9 mouse cellular contexts compared by ENCODE assay signal in genomic region chr5:146303470-146303869, GRCm38 (mm10).
DNase-seq lines count a peak whose midpoint lies in the region; ATAC-seq lines count a peak whose summit lies in the region.
"Had no signal": no experiment of that assay in that cellular context is flagged by ENCODE, and none has a peak within 500 bp of the region (broad histone marks: within the 10 kb centered on the region; RNA-seq: fewer than 3 reads in every experiment).

No protein-coding gene starts in this region.

- H3K4me2 ChIP-seq in hindbrain, embryonic 13.5 days, result no peak overlapping the region
- H3K4me2 ChIP-seq in embryonic facial prominence, embryonic 14.5 days (ENCODE audit: low read depth, low read length), result no peak overlapping the region

- no peak overlapping the region for H3K9ac ChIP-seq in hindbrain, embryonic 13.5 days
- H3K9ac ChIP-seq in embryonic facial prominence, embryonic 14.5 days (ENCODE audit: low read depth, low read length), result no peak overlapping the region

- peak; percentile 52 for DNase-seq in hindbrain, embryonic 10.5 days (ENCODE audit: low spot score)
- DNase-seq in adrenal gland, postnatal 25 days, result peak; percentile 68
- DNase-seq in embryonic facial prominence, embryonic 14.5 days (ENCODE audit: low spot score), result peak; percentile 21
- DNase-seq in heart, postnatal 36 days, result peak; percentile 64 to 79
- peak; percentile 78 to 79 for DNase-seq in layer of hippocampus, postnatal 10 days (ENCODE audit: low spot score in 2 of 2)
- peak; percentile 66 to 78 for DNase-seq in lung, postnatal 4 days
- DNase-seq in spleen, postnatal 14 days (ENCODE audit: low spot score in 2 of 2), result peak; percentile 29 to 55

- H3K9me3 ChIP-seq in hindbrain, embryonic 10.5 days, result no peaks in the 10 kb centered on the region
- no peaks in the 10 kb centered on the region for H3K9me3 ChIP-seq in hindbrain, embryonic 13.5 days
- no peaks in the 10 kb centered on the region for H3K9me3 ChIP-seq in embryonic facial prominence, embryonic 14.5 days (ENCODE audit: control insufficient read depth, low read length)

- intact Hi-C loops in heart, postnatal 36 days (cut with DNase I), result loop anchor here (1.0 to 5.0 kb wide), 2 partner anchors 71 to 116 kb away; partner anchors contain the start of gene Cdk8

- no peak for ATAC-seq in hindbrain, embryonic 13.5 days (ENCODE audit: low FRiP score)
- ATAC-seq in embryonic facial prominence, embryonic 14.5 days (ENCODE audit: low read depth), result 0 out of 2 replicates have a peak, but pooled peaks have one; percentile 54

- no peaks in the 10 kb centered on the region for H3K27me3 ChIP-seq in hindbrain, embryonic 10.5 days (ENCODE audit: insufficient read depth, poor library complexity, severe bottlenecking)
- H3K27me3 ChIP-seq in hindbrain, embryonic 13.5 days, result no peaks in the 10 kb centered on the region
- H3K27me3 ChIP-seq in embryonic facial prominence, embryonic 14.5 days (replicated peaks; ENCODE audit: control insufficient read depth, insufficient read depth, low read length), result no peaks in the 10 kb centered on the region

- H3K36me3 ChIP-seq in hindbrain, embryonic 10.5 days, result peaks cover 76% of the 10 kb centered on the region
- H3K36me3 ChIP-seq in hindbrain, embryonic 13.5 days, result peaks cover 62% of the 10 kb centered on the region
- H3K36me3 ChIP-seq in embryonic facial prominence, embryonic 14.5 days (ENCODE audit: control insufficient read depth, insufficient read depth, low read length), result peaks cover 40% of the 10 kb centered on the region

- WGBS in hindbrain, embryonic 10.5 days, result 89% methylated on average over 5 of the region's 5 CpGs
- 84% methylated on average over 5 of the region's 5 CpGs for WGBS in hindbrain, embryonic 13.5 days
- 81% methylated on average over 5 of the region's 5 CpGs for WGBS in embryonic facial prominence, embryonic 14.5 days

- no peak overlapping the region for H3K27ac ChIP-seq in hindbrain, embryonic 10.5 days
- no peak overlapping the region for H3K27ac ChIP-seq in hindbrain, embryonic 13.5 days
- no peak overlapping the region for H3K27ac ChIP-seq in embryonic facial prominence, embryonic 14.5 days (replicated peaks; ENCODE audit: low read depth, low read length)
- H3K27ac ChIP-seq: macrophage had no signal

- no peak overlapping the region for H3K4me3 ChIP-seq in hindbrain, embryonic 10.5 days
- no peak overlapping the region for H3K4me3 ChIP-seq in hindbrain, embryonic 13.5 days
- no peak overlapping the region for H3K4me3 ChIP-seq in embryonic facial prominence, embryonic 14.5 days (ENCODE audit: low read depth, low read length)

- no peaks in the 10 kb centered on the region for H3K4me1 ChIP-seq in hindbrain, embryonic 10.5 days (replicated peaks)
- H3K4me1 ChIP-seq in hindbrain, embryonic 13.5 days (replicated peaks), result 0 out of 2 replicates have a peak, but pooled peaks cover 4% of the 10 kb centered on the region
- no peaks in the 10 kb centered on the region for H3K4me1 ChIP-seq in embryonic facial prominence, embryonic 14.5 days (ENCODE audit: control insufficient read depth, insufficient read depth, low read length)

Comparison
In these comparisons a context has a peak if more than half of its experiments do, and no peak if none do; other contexts are left out.
1. DNase-seq: peak in every context shown above with its lines; median percentile 78 in layer of hippocampus, postnatal 10 days; 72 in lung, postnatal 4 days; 72 in heart, postnatal 36 days; 68 in adrenal gland, postnatal 25 days; 52 in hindbrain, embryonic 10.5 days; 42 in spleen, postnatal 14 days; 21 in embryonic facial prominence, embryonic 14.5 days.